Mouse (Mus musculus): Measurements from ENCODE around the gene Olfr1201.

Gene Olfr1201

DNA sequence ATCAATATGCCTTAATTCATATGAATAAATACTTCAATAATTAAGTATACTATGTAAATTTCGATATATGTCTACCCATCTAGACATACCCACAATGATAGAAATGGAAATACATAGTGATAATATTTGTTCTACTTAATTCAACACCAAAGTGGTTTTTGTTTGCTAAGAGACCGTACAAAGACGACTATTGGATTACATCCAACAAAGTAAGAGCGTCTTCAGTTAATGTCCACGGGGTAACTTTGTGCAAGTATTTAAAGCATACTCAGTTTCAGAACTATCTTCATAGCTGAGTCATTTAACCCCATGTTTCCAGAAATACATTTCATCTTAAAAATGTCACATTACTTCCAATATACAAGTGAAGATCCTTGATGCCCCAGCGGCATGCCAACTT lies at the start of gene Olfr1201:
Gene Olfr1201, plus strand, starts transcription at position 301 of the 400 bp plus-strand sequence.
- in situ Hi-C loops (cut with MboI, MseI) = no loop called here

DNA sequence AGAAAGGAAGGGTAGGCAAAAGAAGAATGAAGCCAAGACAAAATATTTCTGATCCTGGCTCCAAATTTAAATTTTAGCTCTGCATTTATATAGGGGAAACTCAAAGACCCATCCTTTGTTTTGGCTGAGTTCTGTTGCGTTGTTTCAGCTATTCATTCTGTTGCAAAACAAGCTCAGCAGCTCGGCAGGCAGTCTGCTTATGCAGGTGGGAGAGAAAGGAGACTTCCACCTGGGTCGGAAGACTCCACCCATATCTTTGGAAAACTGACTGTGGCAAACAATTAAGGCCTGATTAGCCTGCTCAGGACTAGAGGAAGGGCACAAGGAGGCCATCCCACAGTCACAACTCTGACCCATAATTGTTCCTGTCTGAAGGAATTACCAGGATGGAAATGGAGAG lies 49.5 kb upstream of the Olfr1201 start:
- in situ Hi-C loops (cut with MboI, MseI) = no loop called here

DNA sequence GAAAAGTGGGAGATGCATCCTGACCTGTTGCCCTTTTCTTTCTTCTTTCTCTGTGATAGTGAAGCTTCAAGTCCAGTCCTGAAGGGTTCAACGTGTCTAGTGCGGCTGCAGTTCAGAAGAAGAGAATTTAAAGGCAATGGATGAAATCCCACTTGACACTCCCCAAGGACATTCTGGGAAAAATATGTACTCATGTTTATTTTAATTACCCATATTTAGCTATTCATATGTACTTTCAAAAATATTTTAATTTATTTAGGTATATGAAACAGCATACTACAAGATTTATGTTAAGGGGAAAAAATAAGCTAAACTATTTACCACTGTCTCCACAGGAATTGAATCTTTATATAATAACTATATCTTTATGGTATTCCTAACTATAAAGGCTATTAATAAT lies 41.6 kb upstream of the Olfr1201 start, which contains the start of gene Olfr1198:
Gene Olfr1198, minus strand, starts transcription at position 101 of the 400 bp plus-strand sequence.
- in situ Hi-C loops (cut with MboI, MseI) = no loop called here

DNA sequence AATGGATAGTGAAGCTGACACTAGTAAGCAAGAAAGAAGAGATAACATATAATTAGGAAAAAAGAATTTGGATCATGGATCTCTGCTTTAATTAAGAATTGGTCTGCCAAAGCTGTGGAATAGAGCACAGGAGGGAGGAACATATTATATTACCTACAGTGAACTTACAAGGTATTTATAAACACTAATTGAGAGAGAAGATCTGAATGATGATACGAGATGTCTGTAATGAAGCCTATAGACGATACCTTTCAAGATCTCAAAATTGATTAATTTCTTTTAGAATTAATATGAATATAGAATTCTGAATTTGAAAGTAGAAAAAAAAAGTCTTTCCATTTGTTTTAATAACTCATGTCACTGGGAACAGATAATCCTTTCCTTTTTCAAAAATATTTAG lies 32.5 kb upstream of the Olfr1201 start, which contains the start of gene Olfr1199:
Gene Olfr1199, minus strand, starts transcription at position 101 of the 400 bp plus-strand sequence.
- in situ Hi-C loops (cut with MboI, MseI) = no loop called here

DNA sequence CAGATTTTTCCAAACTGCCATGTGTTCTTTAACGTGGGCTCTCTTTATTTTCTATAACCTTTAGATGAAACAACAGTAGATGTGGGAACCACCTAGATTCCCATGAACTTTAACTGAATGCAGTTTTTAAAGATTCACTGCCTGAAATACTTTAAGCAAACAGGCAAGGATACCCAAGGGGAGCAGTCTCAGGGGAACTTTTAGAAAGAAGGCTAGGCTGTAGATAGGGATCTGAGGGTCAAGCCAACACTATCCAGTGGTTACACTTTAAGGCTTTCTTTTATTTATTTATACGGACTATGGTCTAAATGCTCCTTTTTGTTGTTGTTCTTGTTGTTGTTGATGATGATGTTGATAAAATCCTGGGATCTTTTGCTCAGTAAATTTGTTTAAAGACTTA lies 22.4 kb upstream of the Olfr1201 start, which contains the start of gene Olfr1200:
Gene Olfr1200, minus strand, starts transcription at position 101 of the 400 bp plus-strand sequence.
- in situ Hi-C loops (cut with MboI, MseI) = no loop called here

DNA sequence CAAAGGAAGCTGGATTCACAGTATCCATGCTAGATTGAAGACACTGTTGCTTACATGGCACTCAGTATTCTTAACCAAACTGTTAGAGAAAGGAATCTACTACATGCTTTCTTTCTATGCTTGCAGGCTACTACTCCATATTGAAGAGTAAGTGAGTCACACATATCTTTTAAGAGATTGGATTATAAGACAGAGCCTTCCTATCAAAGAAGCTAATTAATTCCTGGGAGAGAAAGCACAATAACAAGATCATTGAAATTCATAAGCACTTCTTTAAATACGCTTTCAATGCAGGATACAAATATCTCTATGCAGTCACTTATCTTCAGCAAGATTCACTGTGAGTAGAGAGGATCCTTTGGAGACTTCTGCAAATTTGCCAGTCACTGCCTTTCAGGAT lies 21.4 kb downstream of the Olfr1201 start, which contains the start of gene Olfr1202:
Gene Olfr1202, plus strand, starts transcription at position 301 of the 400 bp plus-strand sequence.
- in situ Hi-C loops (cut with MboI, MseI) = no loop called here

DNA sequence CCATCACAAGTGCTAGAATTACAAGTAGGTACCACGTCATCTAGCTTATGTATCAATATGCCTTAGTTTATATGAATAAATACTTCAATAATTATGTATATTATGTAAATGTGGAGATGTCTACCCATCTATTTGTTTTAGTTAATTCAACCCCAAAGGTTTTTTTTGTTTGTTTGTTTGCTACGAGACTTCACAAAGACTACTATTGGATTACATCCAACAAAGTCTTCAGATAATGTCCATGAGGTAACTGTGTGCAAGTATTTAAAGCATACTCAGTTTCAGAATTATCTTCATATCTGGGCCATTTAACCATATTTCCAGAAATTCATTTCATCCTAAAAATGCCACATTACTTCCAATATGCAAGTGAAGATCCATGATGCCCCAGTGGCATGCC lies 36.6 kb downstream of the Olfr1201 start, which contains the start of gene Olfr1205:
Gene Olfr1205, plus strand, starts transcription at position 301 of the 400 bp plus-strand sequence.
- in situ Hi-C loops (cut with MboI, MseI) = no loop called here

DNA sequence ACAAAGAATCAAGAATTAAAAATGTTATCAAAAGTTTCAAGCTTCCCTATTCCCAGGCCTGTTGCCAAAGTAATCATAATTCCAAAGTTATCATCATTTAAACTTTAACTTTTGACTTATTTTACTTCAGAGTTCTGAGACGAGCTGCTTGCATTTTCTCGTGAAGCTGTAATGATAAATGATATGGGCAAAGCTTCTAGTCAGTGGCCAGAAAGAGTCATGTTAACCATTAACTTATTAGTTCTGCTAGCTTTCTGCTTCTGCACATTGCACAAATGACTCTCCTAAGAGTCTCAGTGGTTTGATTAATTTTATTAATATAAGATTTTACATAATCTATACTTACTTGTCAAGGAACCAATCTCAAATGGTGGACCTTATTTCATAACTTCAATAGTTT lies 45.6 kb downstream of the Olfr1201 start:
- in situ Hi-C loops (cut with MboI, MseI) = no loop called here

All from regulatory T cell (primary cell).